Mouse (Mus musculus) heart, embryonic 15.5 days (tissue): ENCODE data around the gene Gprc6a. TPM values are rescaled to one million over a fixed set of nuclear protein-coding genes. Genes with fewer than 3 reads are reported as not detected.

Experiments
- ATAC-seq: fragments of 200-750 bp; cut with Nextera tagmentation; replicated peaks from 2 replicates; pipeline ENCODE4 v1.8.0; 2017; ENCODE audit warnings: low read depth, moderate TSS enrichment; ENCODE audit not compliant: insufficient number of reproducible peaks, insufficient read depth, low FRiP score
- H3K27ac ChIP-seq: fragments of 300-500 bp; sonication (generic); 2 replicates; pipeline ENCODE4 v1.5.1; 2015; ENCODE audit warnings: mild to moderate bottlenecking, inconsistent platforms
- H3K27me3 ChIP-seq: fragments of 300-500 bp; sonication (generic); 2 replicates; pipeline ENCODE4 v1.6.1; 2015; ENCODE audit warnings: inconsistent platforms
- H3K36me3 ChIP-seq: fragments of 300-500 bp; sonication (generic); 2 replicates; pipeline ENCODE4 v1.6.1; 2015; ENCODE audit warnings: mild to moderate bottlenecking, inconsistent platforms
- H3K4me1 ChIP-seq: fragments of 300-500 bp; sonication (generic); replicated peaks from 2 replicates; pipeline ENCODE4 v1.6.1; 2015; ENCODE audit warnings: inconsistent platforms
- H3K4me2 ChIP-seq: fragments of 300-500 bp; sonication (generic); 2 replicates; pipeline ENCODE4 v1.6.1; 2015; ENCODE audit warnings: inconsistent platforms, mild to moderate bottlenecking, moderate library complexity
- H3K4me3 ChIP-seq: fragments of 300-500 bp; sonication (generic); 2 replicates; pipeline ENCODE4 v1.5.1; 2015; ENCODE audit warnings: mild to moderate bottlenecking, inconsistent platforms
- H3K9ac ChIP-seq: fragments of 300-500 bp; sonication (generic); 2 replicates; pipeline ENCODE4 v1.6.1; 2015; ENCODE audit warnings: mild to moderate bottlenecking, inconsistent platforms
- H3K9me3 ChIP-seq: fragments of 300-500 bp; sonication (generic); replicated peaks from 2 replicates; pipeline ENCODE4 v1.6.1; 2016; ENCODE audit warnings: inconsistent platforms
- WGBS: fragments of 180-500 bp; shearing (Covaris S2); methylation state at CpG from one replicate; pipeline ENCODE4 v1.1.7; 2015; ENCODE audit warnings: mixed read lengths; 5-methylcytosine and 5-hydroxymethylcytosine counted together
- polyA plus RNA-seq: library from polyadenylated mRNA; unstranded; fragments of >200 nt; fragmentation: Nextera tagmentation; extraction: Ambion mirVana; gene quantifications from 2 replicates; pipeline ENCODE4 v1.2.1, GENCODE M21; 2015

The Gprc6a gene
- not detected in 2 replicates for polyA plus RNA-seq

DNA sequence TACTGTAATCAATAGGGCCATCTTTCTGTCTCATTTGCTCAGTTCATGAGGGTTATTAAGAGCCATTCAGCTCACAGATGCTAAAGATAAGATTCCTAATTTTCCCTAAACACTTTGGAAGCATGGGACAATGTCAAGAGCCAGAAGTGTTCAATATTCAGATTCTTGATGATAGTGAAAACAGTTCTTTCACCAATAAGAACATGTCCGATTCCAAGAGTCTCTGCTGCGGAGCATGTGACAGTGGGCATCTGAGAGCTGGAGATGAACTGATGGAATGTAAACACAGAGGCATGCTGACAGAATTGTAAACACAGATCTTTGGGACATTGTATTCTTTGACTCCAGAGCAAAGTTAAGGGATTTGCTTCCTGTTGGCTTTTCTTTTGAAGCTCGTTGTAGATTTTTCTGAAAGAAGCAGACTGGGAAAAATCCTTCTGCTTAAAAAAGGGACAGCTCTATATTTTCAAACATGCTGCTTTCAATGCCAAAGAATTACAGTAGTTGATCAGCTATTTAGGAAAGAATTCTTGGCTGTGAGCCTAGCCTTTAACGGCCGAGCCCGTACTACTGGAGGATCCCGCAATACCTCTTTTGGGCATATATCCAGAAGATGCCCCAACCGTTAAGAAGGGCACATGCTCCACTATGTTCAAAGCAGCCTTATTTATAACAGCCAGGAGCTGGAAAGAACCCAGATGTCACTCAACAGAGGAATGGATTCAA lies at the start of gene Gprc6a:
Gprc6a (minus strand) TSS at position 51 of the 726 bp plus-strand sequence.
- Histone ChIP-seq H3K4me2 (no peak within 1 kb of the TSS), H3K9ac (no peak within 1 kb of the TSS), H3K9me3 (no peaks in the 10 kb centered on the region), H3K36me3 (no peaks in the 10 kb centered on the region), H3K27ac (no peak within 1 kb of the TSS), H3K27me3 (no peaks in the 10 kb centered on the region), H3K4me1 (no peaks in the 10 kb centered on the region), H3K4me3 (no peak within 1 kb of the TSS)
- WGBS: 43% methylated on average over 8 of the region's 8 CpGs
- ATAC-seq: no peak

GRCm38 (mm10) chr10:51678251-51678639 lies 47.0 kb upstream of the Gprc6a start:
- peaks cover 9% of the 10 kb centered on the region for H3K4me1 ChIP-seq
- H3K36me3 ChIP-seq: no peaks in the 10 kb centered on the region
- peak overlapping the region; percentile 48 for H3K4me3 ChIP-seq
- peaks cover 26% of the 10 kb centered on the region for H3K27me3 ChIP-seq
- peak overlapping the region; percentile 84 for H3K4me2 ChIP-seq
- no peaks in the 10 kb centered on the region for H3K9me3 ChIP-seq
- ATAC-seq: no peak
- H3K9ac ChIP-seq: no peak overlapping the region
- H3K27ac ChIP-seq: no peak overlapping the region
- 10% methylated on average over 10 of the region's 10 CpGs for WGBS

DNA sequence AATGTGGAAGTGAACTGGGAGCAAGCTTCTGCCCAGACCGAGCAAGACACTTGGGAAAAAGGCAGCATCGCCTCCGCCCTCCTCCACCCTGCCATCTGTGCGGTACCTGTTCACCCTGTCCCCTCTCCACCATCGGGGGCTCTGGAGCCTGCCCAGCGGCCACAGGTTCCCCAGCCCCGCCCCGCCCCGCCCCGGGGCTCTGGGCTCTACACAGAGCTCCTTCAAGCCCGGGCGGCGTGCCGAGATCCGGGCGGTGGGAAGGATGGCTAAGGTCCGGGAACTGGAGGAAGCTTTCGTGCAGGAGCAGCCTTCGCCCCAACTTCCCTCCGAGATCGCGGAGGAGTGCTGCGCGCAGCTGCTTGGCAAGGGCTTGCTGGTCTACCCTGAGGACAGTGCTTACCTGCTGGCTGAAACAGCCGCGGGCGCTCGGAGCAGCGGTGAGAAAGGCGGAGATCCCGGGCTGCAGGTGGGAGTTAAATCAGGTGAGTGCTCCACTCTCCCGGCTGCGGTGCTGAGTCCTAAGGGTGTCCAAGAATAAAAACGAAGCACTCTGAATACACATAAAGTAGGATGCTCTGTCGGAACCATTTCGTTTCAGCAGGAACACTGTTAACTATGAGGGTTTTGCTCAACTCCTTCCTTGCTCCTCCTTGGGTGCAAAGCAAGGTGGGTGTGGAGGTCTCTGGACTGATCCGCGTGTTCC lies 46.4 kb upstream of the Gprc6a start, which contains the start of gene Rfx6:
Rfx6 (plus strand) TSS at position 209 of the 703 bp plus-strand sequence.
- WGBS: 2% methylated on average over 38 of the region's 38 CpGs
- Histone ChIP-seq H3K27me3 (peaks cover 26% of the 10 kb centered on the region), H3K4me3 (peak within 1 kb of the TSS; percentile 48), H3K9me3 (no peaks in the 10 kb centered on the region), H3K9ac (peak within 1 kb of the TSS; percentile 31), H3K4me2 (peak within 1 kb of the TSS; percentile 84), H3K4me1 (peaks cover 9% of the 10 kb centered on the region), H3K27ac (no peak within 1 kb of the TSS), H3K36me3 (no peaks in the 10 kb centered on the region)
- ATAC-seq: 0 out of 2 replicates have a peak, but pooled peaks have one; percentile 35

- H3K4me3 ChIP-seq: no peak overlapping the region
- 33% methylated on average over 1 of the region's 1 CpGs for WGBS
- H3K27ac ChIP-seq: no peak overlapping the region
- no peaks in the 10 kb centered on the region for H3K36me3 ChIP-seq
- H3K9me3 ChIP-seq: no peaks in the 10 kb centered on the region
- H3K4me2 ChIP-seq: no peak overlapping the region
- peaks cover 12% of the 10 kb centered on the region for H3K27me3 ChIP-seq
- no peak overlapping the region for H3K9ac ChIP-seq
- ATAC-seq: 0 out of 2 replicates have a peak, but pooled peaks have one; percentile 27
- H3K4me1 ChIP-seq: no peaks in the 10 kb centered on the region
These were observed 41.0 kb upstream of the Gprc6a start for GRCm38 (mm10) chr10:51672082-51672779.

GRCm38 (mm10) chr10:51671583-51671982 lies 40.3 kb upstream of the Gprc6a start:
- Histone ChIP-seq H3K36me3 (no peaks in the 10 kb centered on the region), H3K4me3 (no peak overlapping the region), H3K27me3 (peaks cover 5% of the 10 kb centered on the region), H3K9ac (no peak overlapping the region), H3K4me1 (no peaks in the 10 kb centered on the region), H3K27ac (no peak overlapping the region), H3K4me2 (no peak overlapping the region), H3K9me3 (no peaks in the 10 kb centered on the region)
- 71% methylated on average over 4 of the region's 4 CpGs for WGBS
- no peak for ATAC-seq

DNA sequence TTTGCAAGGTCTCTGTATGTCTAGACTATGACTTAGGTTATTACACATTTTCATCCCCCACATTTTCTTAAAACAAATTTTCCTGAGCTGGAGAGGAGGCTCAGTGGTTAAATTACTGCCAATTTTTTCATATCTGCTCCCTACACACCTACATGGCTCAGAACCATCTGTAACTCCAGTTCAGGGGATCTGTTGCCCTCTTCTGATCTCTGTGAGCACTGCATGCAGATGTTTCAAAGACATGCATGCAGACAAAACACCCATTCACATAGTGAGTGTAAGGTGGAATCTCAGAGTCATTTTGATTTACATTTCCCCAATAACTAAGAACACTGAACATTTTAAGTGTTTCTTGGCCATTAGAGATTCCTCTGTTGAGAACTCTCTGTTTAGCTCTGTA lies 38.1 kb upstream of the Gprc6a start:
- no peaks in the 10 kb centered on the region for H3K27me3 ChIP-seq
- H3K27ac ChIP-seq: no peak overlapping the region
- H3K36me3 ChIP-seq: no peaks in the 10 kb centered on the region
- no peak overlapping the region for H3K4me2 ChIP-seq
- no peak overlapping the region for H3K9ac ChIP-seq
- no peak for ATAC-seq
- no peak overlapping the region for H3K4me3 ChIP-seq
- H3K9me3 ChIP-seq: no peaks in the 10 kb centered on the region
- no peaks in the 10 kb centered on the region for H3K4me1 ChIP-seq

GRCm38 (mm10) chr10:51657324-51657723 lies 26.1 kb upstream of the Gprc6a start:
- Histone ChIP-seq H3K36me3 (no peaks in the 10 kb centered on the region), H3K9ac (no peak overlapping the region), H3K27ac (no peak overlapping the region), H3K4me2 (no peak overlapping the region), H3K4me3 (no peak overlapping the region), H3K27me3 (no peaks in the 10 kb centered on the region), H3K4me1 (no peaks in the 10 kb centered on the region), H3K9me3 (no peaks in the 10 kb centered on the region)
- ATAC-seq: no peak
- 48% methylated on average over 1 of the region's 1 CpGs for WGBS

GRCm38 (mm10) chr10:51649506-51650221 lies 18.4 kb upstream of the Gprc6a start:
- H3K4me3 ChIP-seq: no peak overlapping the region
- no peaks in the 10 kb centered on the region for H3K9me3 ChIP-seq
- no peaks in the 10 kb centered on the region for H3K27me3 ChIP-seq
- 57% methylated on average over 3 of the region's 3 CpGs for WGBS
- H3K4me1 ChIP-seq: no peaks in the 10 kb centered on the region
- H3K36me3 ChIP-seq: no peaks in the 10 kb centered on the region
- no peak overlapping the region for H3K9ac ChIP-seq
- no peak for ATAC-seq
- H3K4me2 ChIP-seq: no peak overlapping the region
- no peak overlapping the region for H3K27ac ChIP-seq

DNA sequence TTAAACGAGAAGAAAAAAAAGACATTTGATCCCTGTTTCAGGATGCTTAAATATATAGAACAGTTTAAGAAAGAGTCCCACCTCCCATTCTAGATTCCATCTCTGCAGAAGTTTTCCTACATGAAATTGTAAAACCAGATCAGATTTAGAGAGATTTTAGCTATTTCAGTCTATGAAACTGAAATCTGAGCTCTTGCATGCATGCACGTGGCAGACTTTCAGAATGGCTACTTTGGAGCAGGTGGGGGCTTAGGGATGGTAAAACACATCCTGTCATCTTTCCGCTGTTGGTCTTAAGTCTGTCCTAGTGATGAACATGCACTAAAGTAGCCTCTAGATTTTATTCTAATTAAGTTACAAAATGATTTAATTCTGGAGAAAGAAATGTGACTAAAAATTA lies 10.1 kb downstream of the Gprc6a start:
- H3K4me1 ChIP-seq: no peaks in the 10 kb centered on the region
- no peaks in the 10 kb centered on the region for H3K9me3 ChIP-seq
- H3K9ac ChIP-seq: no peak overlapping the region
- H3K4me3 ChIP-seq: no peak overlapping the region
- 76% methylated on average over 3 of the region's 3 CpGs for WGBS
- no peak overlapping the region for H3K27ac ChIP-seq
- no peaks in the 10 kb centered on the region for H3K27me3 ChIP-seq
- H3K4me2 ChIP-seq: no peak overlapping the region
- H3K36me3 ChIP-seq: no peaks in the 10 kb centered on the region
- ATAC-seq: no peak

- 69% methylated on average over 7 of the region's 7 CpGs for WGBS
These were observed 11.1 kb downstream of the Gprc6a start for GRCm38 (mm10) chr10:51620126-51620525.

DNA sequence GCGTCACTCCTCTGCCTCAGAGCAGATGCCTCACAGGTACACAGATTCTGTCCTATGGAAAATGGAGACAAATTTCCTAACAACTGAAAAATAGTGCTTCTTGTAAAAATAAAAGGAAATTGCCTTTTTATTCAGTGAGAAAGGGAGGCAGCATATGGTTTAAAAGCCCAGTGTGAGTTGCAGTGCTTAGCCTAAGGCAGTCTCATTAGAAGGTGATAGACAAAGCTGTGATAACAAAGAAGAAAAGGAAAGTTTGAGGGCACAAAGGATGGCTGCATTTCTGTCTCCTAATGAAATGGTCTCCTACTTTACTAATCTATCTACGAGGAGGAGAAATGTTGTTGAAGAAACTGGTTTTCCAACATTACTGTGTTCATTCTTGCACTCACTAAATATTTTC lies 12.7 kb downstream of the Gprc6a start:
- no peak overlapping the region for H3K27ac ChIP-seq
- H3K9ac ChIP-seq: no peak overlapping the region
- no peaks in the 10 kb centered on the region for H3K36me3 ChIP-seq
- peaks cover 2% of the 10 kb centered on the region; the same call in 1 of the 2 replicates for H3K4me1 ChIP-seq
- H3K4me2 ChIP-seq: no peak overlapping the region
- H3K4me3 ChIP-seq: no peak overlapping the region
- no peaks in the 10 kb centered on the region for H3K27me3 ChIP-seq
- ATAC-seq: no peak
- H3K9me3 ChIP-seq: no peaks in the 10 kb centered on the region
- WGBS: 72% methylated on average over 2 of the region's 2 CpGs

More at GRCm38 (mm10) chr10:51620126-51620525, 11.1 kb downstream of the Gprc6a start:
- no peaks in the 10 kb centered on the region for H3K27me3 ChIP-seq
- H3K4me3 ChIP-seq: no peak overlapping the region
- H3K27ac ChIP-seq: no peak overlapping the region
- no peak for ATAC-seq
- H3K4me1 ChIP-seq: no peaks in the 10 kb centered on the region
- no peaks in the 10 kb centered on the region for H3K9me3 ChIP-seq
- H3K4me2 ChIP-seq: no peak overlapping the region
- H3K36me3 ChIP-seq: no peaks in the 10 kb centered on the region
- H3K9ac ChIP-seq: no peak overlapping the region
